Mouse (Mus musculus) cerebellum, adult 18-20 months (tissue): Measurements from ENCODE around the gene Ush2a.

ENCODE experiments used
- DNase-seq, 2 experiments: peaks; one replicate each; pipeline ENCODE4 v3.0.0; 2021

Ush2a gene

GRCm38 (mm10) chr1:188674640-188675510, 413.1 kb downstream of the Ush2a start:
- no peak for DNase-seq

GRCm38 (mm10) chr1:188675511-188675863, 413.7 kb downstream of the Ush2a start:
- no peak for DNase-seq

GRCm38 (mm10) chr1:188678189-188678588, 416.4 kb downstream of the Ush2a start:
- DNase-seq: no peak

- no peak for DNase-seq
These were observed 424.5 kb downstream of the Ush2a start for GRCm38 (mm10) chr1:188686362-188686761.

- no peak for DNase-seq
These were observed 434.5 kb downstream of the Ush2a start for GRCm38 (mm10) chr1:188696295-188696694.

GRCm38 (mm10) chr1:188708176-188708575, 446.4 kb downstream of the Ush2a start:
- no peak for DNase-seq

GRCm38 (mm10) chr1:188708694-188709093, 446.9 kb downstream of the Ush2a start:
- no peak for DNase-seq

GRCm38 (mm10) chr1:188714131-188714530, 452.3 kb downstream of the Ush2a start:
- no peak for DNase-seq

- DNase-seq: no peak
These were observed 453.1 kb downstream of the Ush2a start for GRCm38 (mm10) chr1:188714941-188715340.

- no peak for DNase-seq
These were observed 455.1 kb downstream of the Ush2a start for GRCm38 (mm10) chr1:188716886-188717285.

GRCm38 (mm10) chr1:188725122-188725995, 463.5 kb downstream of the Ush2a start:
- DNase-seq: no peak

GRCm38 (mm10) chr1:188726937-188727336, 465.1 kb downstream of the Ush2a start:
- DNase-seq: no peak

GRCm38 (mm10) chr1:188728625-188729024, 466.8 kb downstream of the Ush2a start:
- peak in 1 of 2 experiments; percentile 4 for DNase-seq

GRCm38 (mm10) chr1:188729179-188729578, 467.4 kb downstream of the Ush2a start:
- DNase-seq: no peak

- no peak for DNase-seq
These were observed 473.0 kb downstream of the Ush2a start for GRCm38 (mm10) chr1:188734741-188735266.

GRCm38 (mm10) chr1:188742971-188743370, 481.1 kb downstream of the Ush2a start:
- no peak for DNase-seq

- DNase-seq: no peak
These were observed 493.2 kb downstream of the Ush2a start for GRCm38 (mm10) chr1:188755031-188755430.

GRCm38 (mm10) chr1:188760515-188760914, 498.7 kb downstream of the Ush2a start:
- DNase-seq: no peak

- DNase-seq: no peak
These were observed 500.6 kb downstream of the Ush2a start for GRCm38 (mm10) chr1:188762463-188762862.

- DNase-seq: no peak
These were observed 501.9 kb downstream of the Ush2a start for GRCm38 (mm10) chr1:188763761-188764160.

- no peak for DNase-seq
These were observed 509.0 kb downstream of the Ush2a start for GRCm38 (mm10) chr1:188770828-188771227.

GRCm38 (mm10) chr1:188772516-188773229, 510.9 kb downstream of the Ush2a start:
- no peak for DNase-seq

- DNase-seq: no peak
These were observed 511.8 kb downstream of the Ush2a start for GRCm38 (mm10) chr1:188773631-188774030.
